Mouse (Mus musculus) spleen, adult 2 months (tissue): ENCODE results near the gene Gnai3.

Experiments used
- CTCF ChIP-seq: fragments of 200-500 bp; IDR thresholded peaks from 2 replicates; pipeline ENCODE4 v1.5.1; 2011; ENCODE audit warnings: mild to moderate bottlenecking, inconsistent platforms; ENCODE audit not compliant: insufficient read depth, insufficient read length, insufficient replicate concordance; ENCODE audit errors: extremely low read depth
- POLR2A ChIP-seq: fragments of 200-500 bp; IDR thresholded peaks from 2 replicates; pipeline ENCODE4 v1.6.1; 2011; ENCODE audit warnings: low read depth, low read length, inconsistent platforms

DNA sequence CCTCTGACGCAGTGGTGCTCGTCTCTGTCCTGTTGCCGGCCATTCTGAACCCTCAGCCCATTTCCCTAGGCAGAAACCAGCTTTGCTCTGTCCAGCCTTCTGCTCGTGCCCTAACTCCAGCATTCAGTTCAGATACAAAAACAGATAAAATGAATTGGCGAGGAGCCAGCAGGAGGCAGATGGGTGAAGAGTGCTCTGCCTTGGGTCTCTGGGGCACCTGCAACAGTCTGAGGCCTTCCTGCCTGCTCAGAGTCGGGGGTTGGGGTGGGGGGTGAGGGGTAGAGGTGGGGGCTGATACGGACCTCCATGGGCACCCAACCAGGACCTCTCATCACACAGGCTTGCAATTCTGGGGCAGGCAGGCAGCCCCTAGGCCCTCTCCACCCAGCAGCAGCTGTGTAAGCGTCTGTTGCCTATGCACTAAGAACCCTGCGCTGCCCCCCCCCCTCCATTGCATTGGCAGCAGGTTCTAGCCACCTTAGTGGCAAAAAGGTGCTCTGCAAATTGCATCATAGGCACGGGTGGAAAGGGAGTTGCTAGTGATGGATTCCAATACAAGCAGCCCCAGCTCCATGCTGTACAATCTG is 72.9 kb downstream of the Gnai3 start:
- TF ChIP-seq CTCF (no peak), POLR2A (no peak)
